Mouse (Mus musculus) hindbrain, embryonic 12.5 days (tissue): ENCODE measurements around the gene Limch1. TPM values are rescaled to one million over a fixed set of nuclear protein-coding genes. Genes with fewer than 3 reads are reported as not detected.

ENCODE experiments used
- ATAC-seq: fragments of 200-750 bp; cut with Nextera tagmentation; 2 replicates; pipeline ENCODE4 v1.8.0; 2017; ENCODE audit warnings: moderate TSS enrichment; ENCODE audit not compliant: low FRiP score
- H3K27ac ChIP-seq: fragments of 300-500 bp; sonication (generic); 2 replicates; pipeline ENCODE4 v1.5.1; 2016; ENCODE audit warnings: mild to moderate bottlenecking
- H3K27me3 ChIP-seq: fragments of 300-500 bp; sonication (generic); 2 replicates; pipeline ENCODE4 v1.6.1; 2016; ENCODE audit warnings: mild to moderate bottlenecking
- H3K36me3 ChIP-seq: fragments of 300-500 bp; sonication (generic); 2 replicates; pipeline ENCODE4 v1.6.1; 2016; ENCODE audit warnings: mild to moderate bottlenecking
- H3K4me1 ChIP-seq: fragments of 300-500 bp; sonication (generic); 2 replicates; pipeline ENCODE4 v1.6.1; 2016
- H3K4me2 ChIP-seq: fragments of 300-500 bp; sonication (generic); replicated peaks from 2 replicates; pipeline ENCODE4 v1.6.1; 2016; ENCODE audit warnings: mild to moderate bottlenecking
- H3K4me3 ChIP-seq: fragments of 300-500 bp; sonication (generic); 2 replicates; pipeline ENCODE4 v1.5.1; 2016; ENCODE audit warnings: mild to moderate bottlenecking
- H3K9ac ChIP-seq: fragments of 300-500 bp; sonication (generic); 2 replicates; pipeline ENCODE4 v1.6.1; 2016; ENCODE audit warnings: mild to moderate bottlenecking, moderate library complexity
- H3K9me3 ChIP-seq: fragments of 300-500 bp; sonication (generic); replicated peaks from 2 replicates; pipeline ENCODE4 v1.6.1; 2016; ENCODE audit warnings: mild to moderate bottlenecking
- WGBS: fragments of 180-500 bp; shearing (Covaris S2); methylation state at CpG from one replicate; pipeline ENCODE4 v1.1.7; 2016; 5-methylcytosine and 5-hydroxymethylcytosine counted together
- polyA plus RNA-seq: library from polyadenylated mRNA; unstranded; fragments of >200 nt; fragmentation: Nextera tagmentation; extraction: Ambion mirVana; gene quantifications from 2 replicates; pipeline ENCODE4 v1.2.1, GENCODE M21; 2016

Limch1 gene
- polyA plus RNA-seq, 1 experiment from 2014 or later = 64.9 TPM

DNA sequence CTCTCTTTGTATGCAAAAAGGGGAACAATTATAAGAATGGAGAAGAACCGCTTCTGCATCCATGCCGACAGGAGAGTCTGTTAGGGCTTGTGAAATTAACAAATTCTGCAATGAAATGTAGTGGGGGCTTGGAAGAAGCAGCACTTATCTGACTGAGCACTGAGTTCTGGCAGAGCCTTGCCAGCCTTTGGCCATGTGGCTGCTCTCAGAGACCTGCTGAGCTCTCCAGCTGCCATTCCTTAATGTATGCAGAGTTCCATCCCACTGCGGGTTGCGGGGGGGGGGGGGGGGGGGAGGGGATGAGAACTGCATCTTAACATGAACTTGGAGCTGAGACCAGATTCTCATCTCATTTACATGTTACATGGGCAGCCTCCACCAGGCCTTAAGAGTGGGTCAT lies 314.9 kb downstream of the Limch1 start:
- Histone ChIP-seq H3K4me2 (no peak overlapping the region), H3K4me3 (no peak overlapping the region), H3K4me1 (0 out of 2 replicates have a peak, but pooled peaks cover 7% of the 10 kb centered on the region), H3K9me3 (no peaks in the 10 kb centered on the region), H3K27me3 (no peaks in the 10 kb centered on the region), H3K9ac (no peak overlapping the region), H3K36me3 (peaks cover under 1% of the 10 kb centered on the region; the same call in 1 of the 2 replicates), H3K27ac (no peak overlapping the region)
- no peak for ATAC-seq
- WGBS = 62% methylated on average over 2 of the region's 4 CpGs

GRCm38 (mm10) chr5:67063596-67063995 lies 318.0 kb downstream of the Limch1 start:
- Histone ChIP-seq H3K27ac (no peak overlapping the region), H3K4me3 (no peak overlapping the region), H3K9me3 (no peaks in the 10 kb centered on the region), H3K4me2 (no peak overlapping the region), H3K4me1 (0 out of 2 replicates have a peak, but pooled peaks cover 7% of the 10 kb centered on the region), H3K27me3 (no peaks in the 10 kb centered on the region), H3K9ac (no peak overlapping the region), H3K36me3 (no peaks in the 10 kb centered on the region)
- 90% methylated on average over 9 of the region's 9 CpGs for WGBS
- no peak for ATAC-seq

DNA sequence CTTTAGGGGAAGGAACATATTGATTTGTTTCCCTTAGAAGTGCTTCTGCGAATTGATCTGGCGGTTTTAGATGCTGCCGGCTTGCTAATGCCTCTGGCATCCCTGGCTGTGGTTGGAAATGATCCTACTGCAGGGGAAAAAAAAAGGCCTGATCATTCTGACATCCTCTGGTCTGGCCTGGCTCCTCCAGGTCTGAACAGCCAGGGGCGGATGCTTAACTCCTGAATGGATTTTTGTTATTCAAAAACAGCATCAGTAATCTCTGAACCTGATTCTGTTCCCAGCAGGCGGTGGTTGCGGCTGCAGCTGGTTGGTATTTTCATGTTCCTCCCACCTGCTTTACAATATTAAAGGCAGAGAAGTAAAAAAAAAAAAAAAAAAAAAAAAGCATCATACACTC lies 337.5 kb downstream of the Limch1 start:
- Histone ChIP-seq H3K36me3 (no peaks in the 10 kb centered on the region), H3K4me3 (no peak overlapping the region), H3K9ac (no peak overlapping the region), H3K4me2 (no peak overlapping the region), H3K4me1 (no peaks in the 10 kb centered on the region), H3K9me3 (no peaks in the 10 kb centered on the region), H3K27me3 (0 out of 2 replicates have a peak, but pooled peaks cover 9% of the 10 kb centered on the region), H3K27ac (no peak overlapping the region)
- 36% methylated on average over 6 of the region's 6 CpGs for WGBS
- no peak for ATAC-seq

- no peaks in the 10 kb centered on the region for H3K4me1 ChIP-seq
- WGBS = 70% methylated on average over 5 of the region's 5 CpGs
Measured at GRCm38 (mm10) chr5:67090856-67091255, 345.2 kb downstream of the Limch1 start.

DNA sequence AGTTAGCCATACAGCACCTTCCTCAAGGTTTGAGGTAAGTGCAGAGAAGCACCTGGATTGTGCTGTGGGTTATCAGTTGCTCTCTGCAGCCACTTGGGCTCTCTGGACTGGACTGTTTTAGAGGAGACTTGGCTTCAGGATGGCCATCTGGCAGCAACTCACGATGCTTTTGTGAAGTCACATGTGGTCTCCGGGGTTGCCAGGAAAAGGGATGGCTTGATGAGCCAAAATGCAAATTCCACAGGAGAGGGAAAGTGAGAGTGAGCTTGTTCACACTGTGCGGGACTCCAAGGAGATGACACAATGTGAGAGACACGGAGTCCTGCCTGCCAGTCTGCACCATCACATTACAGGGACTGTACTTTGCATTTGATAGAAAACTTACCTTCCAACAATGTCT lies 346.1 kb downstream of the Limch1 start:
- ATAC-seq = 0 out of 2 replicates have a peak, but pooled peaks have one; percentile 8
- Histone ChIP-seq H3K36me3 (no peaks in the 10 kb centered on the region), H3K4me1 (peaks cover 8% of the 10 kb centered on the region), H3K27me3 (peaks cover 75% of the 10 kb centered on the region), H3K9me3 (no peaks in the 10 kb centered on the region), H3K4me3 (no peak overlapping the region), H3K27ac (no peak overlapping the region), H3K9ac (no peak overlapping the region), H3K4me2 (no peak overlapping the region)
- WGBS = 16% methylated on average over 4 of the region's 4 CpGs

More at GRCm38 (mm10) chr5:67090856-67091255, 345.2 kb downstream of the Limch1 start:
- H3K36me3 ChIP-seq = no peaks in the 10 kb centered on the region
- no peak overlapping the region for H3K4me3 ChIP-seq
- no peak overlapping the region for H3K9ac ChIP-seq
- no peak for ATAC-seq
- H3K27me3 ChIP-seq = peaks cover 67% of the 10 kb centered on the region
- no peaks in the 10 kb centered on the region for H3K9me3 ChIP-seq
- no peak overlapping the region for H3K4me2 ChIP-seq
- no peak overlapping the region for H3K27ac ChIP-seq

DNA sequence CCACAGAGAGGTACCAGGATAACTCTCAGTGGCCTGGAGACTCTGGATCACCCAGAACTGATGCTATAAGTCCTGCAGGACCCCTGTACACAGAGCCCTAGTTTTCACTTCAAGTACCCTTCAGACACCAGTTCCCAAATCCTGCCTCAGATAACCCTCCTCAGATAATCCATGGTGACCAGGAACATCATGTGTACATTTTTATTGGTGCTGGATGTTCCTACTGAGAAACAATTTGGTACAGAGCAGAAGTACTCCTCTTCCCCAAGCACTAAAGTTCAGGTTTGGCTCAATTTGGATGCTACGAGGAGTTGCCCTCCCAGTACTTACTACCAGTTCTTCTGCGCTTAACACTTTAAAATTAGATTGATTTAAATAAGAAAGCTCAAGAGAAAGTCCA lies 348.4 kb downstream of the Limch1 start:
- H3K9ac ChIP-seq = no peak overlapping the region
- 17% methylated on average over 2 of the region's 2 CpGs for WGBS
- no peak overlapping the region for H3K4me3 ChIP-seq
- no peaks in the 10 kb centered on the region for H3K9me3 ChIP-seq
- H3K27ac ChIP-seq = 0 out of 2 replicates have a peak overlapping the region, but pooled peaks have one; percentile 18
- no peak overlapping the region for H3K4me2 ChIP-seq
- H3K4me1 ChIP-seq = peaks cover 8% of the 10 kb centered on the region
- ATAC-seq = no peak
- peaks cover 88% of the 10 kb centered on the region for H3K27me3 ChIP-seq
- no peaks in the 10 kb centered on the region for H3K36me3 ChIP-seq

DNA sequence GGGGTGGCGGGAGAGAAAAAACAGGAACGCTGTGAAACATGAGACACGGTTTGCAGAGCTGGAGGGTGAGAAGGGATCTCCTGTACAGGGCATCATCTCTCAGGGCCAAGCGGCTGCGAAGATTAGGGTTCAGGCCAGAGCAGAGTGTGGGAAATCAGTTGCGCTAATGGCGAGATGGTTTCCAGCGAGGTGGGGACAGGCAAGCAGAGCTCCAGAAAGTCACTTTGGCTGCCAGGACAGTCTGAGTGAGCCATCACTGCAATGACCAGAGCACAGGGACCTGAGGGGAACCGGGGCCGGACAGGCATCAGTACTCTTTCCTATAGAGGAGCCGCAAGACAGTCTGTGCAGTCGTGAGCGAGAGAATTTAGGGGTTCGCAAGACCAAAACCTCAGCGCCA lies 349.5 kb downstream of the Limch1 start:
- Histone ChIP-seq H3K27ac (peak overlapping the region; percentile 60), H3K27me3 (peaks cover 93% of the 10 kb centered on the region), H3K9me3 (no peaks in the 10 kb centered on the region), H3K4me2 (peak overlapping the region; percentile 11; the same call in 1 of the 2 replicates), H3K9ac (0 out of 2 replicates have a peak overlapping the region, but pooled peaks have one; percentile 13), H3K4me3 (peak overlapping the region; percentile 36), H3K4me1 (peaks cover 8% of the 10 kb centered on the region), H3K36me3 (no peaks in the 10 kb centered on the region)
- under 1% methylated on average over 15 of the region's 15 CpGs for WGBS
- ATAC-seq = no peak

DNA sequence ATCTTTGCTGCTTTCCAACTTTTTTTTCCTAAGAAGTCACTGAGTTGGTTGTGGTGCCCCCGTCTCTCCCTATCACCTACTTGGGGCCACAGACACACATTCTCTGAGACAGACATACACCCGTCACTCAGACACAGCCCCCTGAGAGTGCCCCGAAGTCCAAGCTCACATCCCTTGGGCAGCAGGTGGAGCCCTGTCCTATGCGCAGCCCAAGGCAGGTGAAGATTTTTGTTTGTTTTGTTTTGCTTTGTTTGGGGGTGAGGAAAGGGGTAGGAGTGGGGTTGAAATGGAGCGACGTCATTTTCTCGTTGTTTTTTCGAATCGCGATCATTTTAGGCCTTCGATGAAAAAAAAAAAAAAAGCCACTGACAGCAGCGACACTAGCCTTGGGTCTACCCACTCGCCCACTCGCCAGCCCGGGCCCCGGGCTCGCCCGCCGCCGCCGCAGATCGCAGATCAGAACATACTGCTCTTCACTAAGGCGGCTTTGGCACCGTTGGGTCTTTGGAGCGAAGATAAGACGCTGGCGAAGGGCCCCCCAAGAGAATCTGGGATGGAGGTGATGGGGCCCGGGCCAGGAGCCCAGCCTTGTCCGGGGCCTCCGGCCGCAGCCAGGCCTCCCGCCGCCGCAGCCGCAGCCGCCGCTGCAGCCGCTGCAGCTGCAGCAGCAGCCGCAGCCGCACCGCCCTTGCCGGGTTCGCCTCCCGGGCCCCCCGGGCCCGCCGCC lies 350.2 kb downstream of the Limch1 start:
- Histone ChIP-seq H3K36me3 (no peaks in the 10 kb centered on the region), H3K4me1 (peaks cover 8% of the 10 kb centered on the region), H3K27ac (peak overlapping the region; percentile 73), H3K9ac (peak overlapping the region; percentile 44), H3K9me3 (no peaks in the 10 kb centered on the region), H3K27me3 (peaks cover 91% of the 10 kb centered on the region), H3K4me2 (peak overlapping the region; percentile 48), H3K4me3 (peak overlapping the region; percentile 36)
- no peak for ATAC-seq
- WGBS = under 1% methylated on average over 43 of the region's 47 CpGs

DNA sequence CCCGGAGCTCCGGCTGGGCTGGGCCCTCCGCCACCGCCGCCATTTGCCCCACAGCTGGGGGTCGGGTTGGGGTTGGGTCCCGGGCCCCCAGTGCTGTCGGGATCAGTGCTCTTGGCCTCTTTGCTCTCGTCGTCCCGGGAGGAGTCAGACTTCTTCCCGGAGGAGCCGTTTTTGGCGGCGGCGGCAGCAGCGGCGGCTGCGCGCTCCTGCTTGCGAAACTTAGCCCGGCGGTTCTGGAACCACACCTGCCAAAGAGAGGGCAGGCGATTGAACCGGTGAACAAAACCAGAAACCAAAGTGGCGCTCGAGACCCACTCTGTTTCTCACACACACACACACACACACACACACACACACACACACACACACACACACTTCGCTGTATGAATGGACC lies 350.7 kb downstream of the Limch1 start:
- Histone ChIP-seq H3K4me3 (peak overlapping the region; percentile 36), H3K27me3 (peaks cover 91% of the 10 kb centered on the region), H3K36me3 (no peaks in the 10 kb centered on the region), H3K4me2 (peak overlapping the region; percentile 48), H3K9me3 (no peaks in the 10 kb centered on the region), H3K9ac (peak overlapping the region; percentile 44), H3K27ac (peak overlapping the region; percentile 73), H3K4me1 (peaks cover 8% of the 10 kb centered on the region)
- WGBS = under 1% methylated on average over 25 of the region's 28 CpGs
- no peak for ATAC-seq

DNA sequence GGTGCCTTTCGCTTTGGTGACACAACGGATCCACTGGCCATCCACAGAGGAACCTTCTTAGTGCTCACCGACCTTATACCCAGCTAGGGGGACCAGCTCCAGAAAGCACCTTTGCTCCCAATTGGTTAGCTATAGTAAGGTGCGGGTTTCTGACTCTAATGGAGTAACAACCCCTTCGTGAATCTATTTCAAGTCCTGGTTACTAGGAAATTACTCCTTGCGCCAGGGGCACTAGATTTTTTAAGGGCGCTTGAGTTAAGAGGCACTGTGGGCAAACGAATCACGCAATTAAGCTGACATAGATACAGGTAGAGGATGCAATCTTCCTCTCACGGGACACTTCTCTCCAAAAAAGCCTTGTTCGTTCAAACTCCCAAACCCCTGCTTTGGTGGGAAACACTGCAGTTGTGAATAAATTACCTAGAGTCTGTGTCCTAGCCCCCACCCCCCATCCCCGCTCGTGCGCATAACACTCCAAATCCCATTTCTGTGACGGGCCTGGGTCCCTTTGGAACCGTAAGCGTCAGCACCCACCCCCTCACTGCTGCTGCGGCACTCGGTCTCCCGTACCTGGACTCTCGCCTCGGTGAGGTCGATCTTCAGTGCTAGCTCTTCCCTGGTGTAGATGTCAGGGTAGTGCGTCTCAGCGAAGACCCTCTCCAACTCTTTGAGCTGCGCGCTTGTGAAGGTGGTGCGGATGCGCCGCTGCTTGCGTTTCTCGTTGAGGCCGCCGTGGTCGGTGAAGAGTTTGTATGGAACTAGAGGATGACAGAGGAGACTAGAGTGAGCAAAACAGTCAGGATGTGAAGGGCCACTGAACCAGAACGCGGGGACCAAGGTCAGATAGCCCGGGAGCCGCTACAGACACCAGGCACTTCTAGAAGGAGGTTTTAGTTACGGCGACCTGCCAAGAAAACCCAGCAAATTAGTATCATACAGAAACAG lies 351.8 kb downstream of the Limch1 start:
- H3K4me3 ChIP-seq = peak overlapping the region; percentile 26
- no peak overlapping the region for H3K4me2 ChIP-seq
- peak overlapping the region; percentile 60 for H3K27ac ChIP-seq
- peaks cover 8% of the 10 kb centered on the region for H3K4me1 ChIP-seq
- peaks cover 91% of the 10 kb centered on the region for H3K27me3 ChIP-seq
- ATAC-seq = no peak
- WGBS = 2% methylated on average over 41 of the region's 41 CpGs
- no peaks in the 10 kb centered on the region for H3K36me3 ChIP-seq
- no peaks in the 10 kb centered on the region for H3K9me3 ChIP-seq
- peak overlapping the region; percentile 39; the same call in 1 of the 2 replicates for H3K9ac ChIP-seq

- Histone ChIP-seq H3K4me2 (no peak overlapping the region), H3K9ac (0 out of 2 replicates have a peak overlapping the region, but pooled peaks have one; percentile 23), H3K9me3 (no peaks in the 10 kb centered on the region), H3K27ac (peak overlapping the region; percentile 75), H3K36me3 (no peaks in the 10 kb centered on the region), H3K4me3 (peak overlapping the region; percentile 26), H3K27me3 (peaks cover 91% of the 10 kb centered on the region), H3K4me1 (peaks cover 8% of the 10 kb centered on the region)
- ATAC-seq = no peak
- 2% methylated on average over 23 of the region's 23 CpGs for WGBS
Measured at GRCm38 (mm10) chr5:67098051-67098732, 352.6 kb downstream of the Limch1 start.
